Mouse (Mus musculus) liver, embryonic 12.5 days (tissue): ENCODE measurements at regions not wholly inside any gene's neighbourhood (a gene's known extent, or its start where the extent isn't known, plus 50 kb on each side); places are given as distances from the start of the nearest gene placed in this dataset.

Experiments
- ATAC-seq: fragments of 200-750 bp; cut with Nextera tagmentation; 2 replicates; pipeline ENCODE4 v1.8.0; 2017; ENCODE audit warnings: moderate number of reproducible peaks, mild to moderate bottlenecking, moderate library complexity
- H3K27ac ChIP-seq: fragments of 300-500 bp; sonication (generic); 2 replicates; pipeline ENCODE4 v1.5.1; 2016; ENCODE audit warnings: mild to moderate bottlenecking
- H3K27me3 ChIP-seq: fragments of 300-500 bp; sonication (generic); replicated peaks from 2 replicates; pipeline ENCODE4 v1.6.1; 2016; ENCODE audit warnings: mild to moderate bottlenecking, moderate library complexity
- H3K36me3 ChIP-seq: fragments of 300-500 bp; sonication (generic); 2 replicates; pipeline ENCODE4 v1.6.1; 2016; ENCODE audit warnings: mild to moderate bottlenecking, moderate library complexity
- H3K4me1 ChIP-seq: fragments of 300-500 bp; sonication (generic); 2 replicates; pipeline ENCODE4 v1.6.1; 2016
- H3K4me2 ChIP-seq: fragments of 300-500 bp; sonication (generic); 2 replicates; pipeline ENCODE4 v1.6.1; 2016; ENCODE audit warnings: mild to moderate bottlenecking, moderate library complexity
- H3K4me3 ChIP-seq: fragments of 300-500 bp; sonication (generic); 2 replicates; pipeline ENCODE4 v1.5.1; 2016; ENCODE audit warnings: mild to moderate bottlenecking, moderate library complexity
- H3K9ac ChIP-seq: fragments of 300-500 bp; sonication (generic); 2 replicates; pipeline ENCODE4 v1.6.1; 2016; ENCODE audit warnings: mild to moderate bottlenecking, moderate library complexity
- H3K9me3 ChIP-seq: fragments of 300-500 bp; sonication (generic); replicated peaks from 2 replicates; pipeline ENCODE4 v1.6.1; 2016; ENCODE audit warnings: mild to moderate bottlenecking, moderate library complexity
- WGBS: fragments of 180-500 bp; shearing (Covaris S2); methylation state at CpG from one replicate; pipeline ENCODE4 v1.1.7; 2016; ENCODE audit not compliant: insufficient replicate concordance; 5-methylcytosine and 5-hydroxymethylcytosine counted together

- Histone ChIP-seq H3K9ac (no peak overlapping the region), H3K27me3 (no peaks in the 10 kb centered on the region), H3K4me1 (no peaks in the 10 kb centered on the region), H3K4me2 (no peak overlapping the region), H3K36me3 (no peaks in the 10 kb centered on the region), H3K27ac (no peak overlapping the region), H3K4me3 (no peak overlapping the region), H3K9me3 (no peaks in the 10 kb centered on the region)
- 74% methylated on average over 12 of the region's 12 CpGs for WGBS
- no peak for ATAC-seq
Observed at GRCm38 (mm10) chr6:109125447-109125846, 297.0 kb downstream of the Edem1 start.

DNA sequence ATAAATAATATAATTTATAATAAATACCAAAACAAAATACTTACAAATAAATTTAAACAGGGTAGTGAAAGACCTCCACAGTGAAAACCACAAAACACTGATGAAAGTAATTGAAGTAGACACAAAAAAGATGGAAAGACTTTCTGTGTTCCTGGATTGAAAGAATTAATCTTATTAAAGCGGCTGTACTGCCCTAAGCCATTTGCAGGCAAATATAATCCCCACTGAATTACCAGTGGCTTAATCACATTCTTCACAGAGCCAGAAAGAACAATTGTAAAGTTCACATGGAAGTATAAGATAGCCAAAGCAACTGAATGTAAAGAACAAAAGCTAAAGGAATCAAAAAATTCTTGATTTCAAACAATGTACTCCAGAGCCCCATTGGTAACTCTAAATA is 298.8 kb downstream of the Edem1 start:
- H3K9ac ChIP-seq, result no peak overlapping the region
- no peak overlapping the region for H3K4me2 ChIP-seq
- WGBS, result 59% methylated on average over 1 of the region's 1 CpGs
- no peaks in the 10 kb centered on the region for H3K27me3 ChIP-seq
- no peak for ATAC-seq
- no peak overlapping the region for H3K4me3 ChIP-seq
- H3K36me3 ChIP-seq, result no peaks in the 10 kb centered on the region
- H3K27ac ChIP-seq, result no peak overlapping the region
- H3K9me3 ChIP-seq, result no peaks in the 10 kb centered on the region
- no peaks in the 10 kb centered on the region for H3K4me1 ChIP-seq

GRCm38 (mm10) chr6:109146111-109146510 is 317.7 kb downstream of the Edem1 start:
- H3K4me1 ChIP-seq, result no peaks in the 10 kb centered on the region
- no peaks in the 10 kb centered on the region for H3K27me3 ChIP-seq
- no peak for ATAC-seq
- no peak overlapping the region for H3K27ac ChIP-seq
- no peak overlapping the region for H3K9ac ChIP-seq
- no peaks in the 10 kb centered on the region for H3K36me3 ChIP-seq
- no peak overlapping the region for H3K4me3 ChIP-seq
- 52% methylated on average over 5 of the region's 5 CpGs for WGBS
- 0 out of 2 replicates have a peak, but pooled peaks cover 3% of the 10 kb centered on the region for H3K9me3 ChIP-seq
- no peak overlapping the region for H3K4me2 ChIP-seq

GRCm38 (mm10) chr6:109149043-109149442 is 320.6 kb downstream of the Edem1 start:
- Histone ChIP-seq H3K9me3 (no peaks in the 10 kb centered on the region), H3K27ac (no peak overlapping the region), H3K4me1 (no peaks in the 10 kb centered on the region), H3K4me2 (no peak overlapping the region), H3K4me3 (no peak overlapping the region), H3K36me3 (no peaks in the 10 kb centered on the region), H3K9ac (no peak overlapping the region), H3K27me3 (no peaks in the 10 kb centered on the region)
- WGBS, result 64% methylated on average over 8 of the region's 8 CpGs
- ATAC-seq, result no peak

DNA sequence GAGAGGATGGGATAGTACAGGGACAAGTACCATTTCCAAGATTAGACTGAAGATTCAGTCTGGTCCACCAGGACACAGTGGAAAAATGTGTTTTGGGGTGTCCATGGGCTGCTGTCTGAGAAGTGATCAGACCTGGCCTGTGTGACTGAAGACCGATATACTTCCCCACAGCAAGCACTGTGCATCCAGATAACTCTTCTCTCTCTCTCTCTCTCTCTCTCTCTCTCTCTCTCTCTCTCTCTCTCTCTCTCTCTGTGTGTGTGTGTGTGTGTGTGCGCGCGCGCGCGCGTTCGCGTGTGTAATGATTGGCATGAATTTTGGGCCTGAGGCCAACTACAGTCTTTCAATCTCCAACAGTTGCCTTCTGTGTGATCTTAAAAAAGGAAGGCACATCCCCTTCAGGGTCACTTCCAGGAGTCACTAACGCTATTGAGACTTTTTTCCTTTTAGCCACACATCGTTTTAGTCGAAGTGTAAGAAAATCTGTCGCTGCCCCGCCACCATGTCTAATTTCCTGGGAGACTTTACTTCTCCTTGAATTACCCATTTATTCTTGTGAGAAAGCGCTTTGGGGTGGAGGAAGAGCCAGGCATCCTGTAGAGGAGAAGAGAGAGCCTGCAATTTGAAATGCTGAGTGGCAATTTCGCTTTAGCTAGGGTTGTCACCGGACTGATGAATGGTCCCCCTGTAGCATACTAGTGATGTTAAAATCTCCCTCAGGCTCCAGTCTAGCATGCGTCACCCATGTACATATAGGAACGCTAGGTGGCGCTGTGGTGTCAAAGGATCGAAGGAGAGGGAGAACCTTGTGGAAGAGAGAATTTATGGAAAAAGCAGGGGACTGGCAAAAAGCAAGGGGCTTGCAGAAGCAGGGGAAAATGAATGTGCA is 321.8 kb downstream of the Edem1 start:
- ATAC-seq, result no peak
- Histone ChIP-seq H3K4me3 (no peak overlapping the region), H3K9ac (no peak overlapping the region), H3K4me2 (no peak overlapping the region), H3K27ac (no peak overlapping the region), H3K4me1 (no peaks in the 10 kb centered on the region), H3K27me3 (no peaks in the 10 kb centered on the region), H3K36me3 (no peaks in the 10 kb centered on the region), H3K9me3 (no peaks in the 10 kb centered on the region)
- 41% methylated on average over 14 of the region's 22 CpGs for WGBS

GRCm38 (mm10) chr6:109150912-109151256 is 322.4 kb downstream of the Edem1 start:
- Histone ChIP-seq H3K36me3 (no peaks in the 10 kb centered on the region), H3K27ac (no peak overlapping the region), H3K9ac (no peak overlapping the region), H3K4me2 (no peak overlapping the region), H3K9me3 (no peaks in the 10 kb centered on the region), H3K4me1 (no peaks in the 10 kb centered on the region), H3K27me3 (no peaks in the 10 kb centered on the region), H3K4me3 (no peak overlapping the region)
- no peak for ATAC-seq
- 79% methylated on average over 9 of the region's 9 CpGs for WGBS

GRCm38 (mm10) chr6:109153624-109154023 is 325.2 kb downstream of the Edem1 start:
- no peak overlapping the region for H3K9ac ChIP-seq
- no peaks in the 10 kb centered on the region for H3K4me1 ChIP-seq
- no peaks in the 10 kb centered on the region for H3K36me3 ChIP-seq
- peak; percentile 62 for ATAC-seq
- no peak overlapping the region for H3K4me2 ChIP-seq
- H3K9me3 ChIP-seq, result no peaks in the 10 kb centered on the region
- no peak overlapping the region for H3K4me3 ChIP-seq
- no peak overlapping the region for H3K27ac ChIP-seq
- no peaks in the 10 kb centered on the region for H3K27me3 ChIP-seq
- 29% methylated on average over 7 of the region's 7 CpGs for WGBS

DNA sequence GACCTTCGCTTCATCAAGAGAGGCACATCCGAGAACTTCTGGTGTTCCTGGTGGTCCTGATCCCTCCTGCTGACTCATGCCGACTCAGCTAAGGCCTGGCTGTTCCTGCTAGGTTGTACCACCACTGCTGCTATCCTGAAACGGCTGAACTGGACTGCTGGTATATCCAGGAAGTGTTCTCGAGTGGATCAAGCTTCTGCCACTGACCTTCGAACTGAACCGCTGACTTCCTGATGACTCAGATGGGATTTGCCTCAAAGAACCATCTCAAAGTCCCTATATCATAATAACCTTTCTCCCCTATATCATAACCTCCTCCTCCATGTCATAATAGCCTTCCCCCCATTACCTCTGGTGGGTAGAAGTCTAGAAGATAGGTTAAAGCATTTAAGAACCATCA is 331.1 kb downstream of the Edem1 start:
- Histone ChIP-seq H3K27ac (no peak overlapping the region), H3K4me2 (no peak overlapping the region), H3K9ac (no peak overlapping the region), H3K36me3 (no peaks in the 10 kb centered on the region), H3K4me1 (no peaks in the 10 kb centered on the region), H3K27me3 (no peaks in the 10 kb centered on the region), H3K4me3 (no peak overlapping the region), H3K9me3 (no peaks in the 10 kb centered on the region)
- ATAC-seq, result no peak
- WGBS, result 61% methylated on average over 7 of the region's 7 CpGs

- 66% methylated on average over 4 of the region's 5 CpGs for WGBS
- H3K27me3 ChIP-seq, result no peaks in the 10 kb centered on the region
- ATAC-seq, result no peak
- H3K4me3 ChIP-seq, result no peak overlapping the region
- H3K27ac ChIP-seq, result no peak overlapping the region
- no peaks in the 10 kb centered on the region for H3K36me3 ChIP-seq
- H3K9me3 ChIP-seq, result no peaks in the 10 kb centered on the region
- H3K4me2 ChIP-seq, result no peak overlapping the region
- no peaks in the 10 kb centered on the region for H3K4me1 ChIP-seq
- no peak overlapping the region for H3K9ac ChIP-seq
Observed at GRCm38 (mm10) chr6:109167439-109167838, 339.0 kb downstream of the Edem1 start.

GRCm38 (mm10) chr6:109172104-109172850 is 343.8 kb downstream of the Edem1 start:
- ATAC-seq, result no peak
- WGBS, result 54% methylated on average over 6 of the region's 6 CpGs
- no peak overlapping the region for H3K9ac ChIP-seq

DNA sequence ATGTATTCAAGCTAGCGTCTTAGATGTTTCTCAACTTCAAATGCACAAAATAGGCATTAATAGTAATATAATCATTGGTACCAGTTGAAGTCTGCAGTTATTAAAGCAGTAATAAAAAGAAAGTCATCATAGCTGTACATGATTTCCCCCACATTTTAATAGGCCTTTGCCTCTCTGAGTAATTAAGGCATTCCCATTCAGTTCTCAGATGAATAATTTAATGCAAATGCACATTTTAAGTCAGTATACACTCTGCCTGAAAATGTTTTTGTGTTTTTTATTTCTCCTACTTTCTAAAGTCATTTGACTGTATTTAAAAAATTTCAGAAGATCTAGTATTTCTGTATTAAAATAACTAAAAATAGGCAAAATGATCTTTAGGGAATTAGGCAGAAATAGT is 344.6 kb downstream of the Edem1 start:
- ATAC-seq, result no peak
- Histone ChIP-seq H3K9ac (no peak overlapping the region), H3K9me3 (no peaks in the 10 kb centered on the region), H3K4me3 (no peak overlapping the region), H3K27me3 (no peaks in the 10 kb centered on the region), H3K4me2 (no peak overlapping the region), H3K4me1 (no peaks in the 10 kb centered on the region), H3K36me3 (no peaks in the 10 kb centered on the region), H3K27ac (no peak overlapping the region)
- 76% methylated on average over 1 of the region's 1 CpGs for WGBS

More at GRCm38 (mm10) chr6:109172104-109172850, 343.8 kb downstream of the Edem1 start:
- Histone ChIP-seq H3K4me3 (no peak overlapping the region), H3K4me1 (no peaks in the 10 kb centered on the region), H3K9me3 (no peaks in the 10 kb centered on the region), H3K27me3 (no peaks in the 10 kb centered on the region), H3K36me3 (no peaks in the 10 kb centered on the region), H3K27ac (no peak overlapping the region), H3K4me2 (no peak overlapping the region)

GRCm38 (mm10) chr6:109176876-109177275 is 348.4 kb downstream of the Edem1 start:
- Histone ChIP-seq H3K27ac (no peak overlapping the region), H3K4me2 (no peak overlapping the region), H3K4me3 (no peak overlapping the region), H3K9me3 (no peaks in the 10 kb centered on the region), H3K27me3 (no peaks in the 10 kb centered on the region), H3K4me1 (no peaks in the 10 kb centered on the region), H3K9ac (no peak overlapping the region), H3K36me3 (no peaks in the 10 kb centered on the region)
- 59% methylated on average over 3 of the region's 3 CpGs for WGBS
- ATAC-seq, result no peak
